Mouse (Mus musculus): ENCODE results near the gene Nr4a2.

Nr4a2 gene

GRCm38 (mm10) chr2:57072452-57072851 is 51.4 kb downstream of the Nr4a2 start:
- POLR2A ChIA-PET, result no interaction called here

GRCm38 (mm10) chr2:57063480-57063879 is 60.3 kb downstream of the Nr4a2 start:
- ChIA-PET POLR2A (no interaction called here), CTCF (no interaction called here)

More at GRCm38 (mm10) chr2:57072452-57072851, 51.4 kb downstream of the Nr4a2 start:
- CTCF ChIA-PET, result no interaction called here
